Mouse (Mus musculus): ENCODE results near the gene Olfr319.
"Not testable (repeated sequence)": the region's sequence is repeated elsewhere in the genome, so short reads cannot be mapped to it uniquely, and the experiment has no call there.

The Olfr319 gene

DNA sequence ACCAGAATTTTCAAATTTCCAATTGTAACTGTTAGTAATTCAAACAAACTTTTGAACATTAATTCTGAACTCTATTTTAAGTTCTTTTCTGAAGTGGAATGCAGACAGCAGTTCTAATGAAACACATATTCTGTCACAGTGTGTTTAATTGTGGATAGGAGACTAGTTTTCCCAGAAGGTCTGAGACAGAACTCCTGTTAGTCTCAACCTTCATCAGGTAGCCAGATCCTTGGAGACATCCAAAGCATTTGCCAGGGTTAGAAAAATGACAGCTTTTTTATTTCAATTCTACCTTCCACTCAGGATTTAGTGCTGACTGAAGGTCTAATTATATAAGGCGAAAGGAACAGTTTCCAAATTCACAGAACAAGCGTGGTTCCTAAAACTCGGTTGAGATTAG is at the start of gene Olfr319:
TSS of gene Olfr319 (plus strand) at position 301 of the 400 bp plus-strand sequence.
- DNase-seq: no peak

DNA sequence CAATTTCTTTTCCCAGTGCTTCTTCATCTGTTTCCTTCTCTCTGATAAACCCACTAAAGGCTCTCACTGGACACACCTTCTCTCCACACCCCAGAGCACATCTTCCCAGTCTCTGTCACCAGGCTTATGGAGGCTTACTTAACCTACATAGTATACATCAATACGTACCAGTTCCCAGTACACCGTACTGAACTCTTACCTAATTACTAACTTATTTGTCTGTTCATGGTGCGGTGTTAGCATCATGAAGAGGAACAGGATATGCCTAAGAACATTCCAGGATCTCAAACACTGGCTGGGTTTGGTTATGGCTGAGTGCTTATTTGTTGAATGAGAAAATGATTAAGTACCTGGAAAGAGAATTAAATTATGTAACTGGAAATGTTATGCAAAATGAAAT is 43.8 kb upstream of the Olfr319 start:
- no peak for DNase-seq

- no peak for DNase-seq
These were observed 40.4 kb upstream of the Olfr319 start, which contains the start of gene Olfr322 for GRCm38 (mm10) chr11:58658596-58658995. TSS of gene Olfr322 (plus strand) at chr11:58658782.

GRCm38 (mm10) chr11:58669252-58669651 is 29.7 kb upstream of the Olfr319 start:
- no peak for DNase-seq

DNA sequence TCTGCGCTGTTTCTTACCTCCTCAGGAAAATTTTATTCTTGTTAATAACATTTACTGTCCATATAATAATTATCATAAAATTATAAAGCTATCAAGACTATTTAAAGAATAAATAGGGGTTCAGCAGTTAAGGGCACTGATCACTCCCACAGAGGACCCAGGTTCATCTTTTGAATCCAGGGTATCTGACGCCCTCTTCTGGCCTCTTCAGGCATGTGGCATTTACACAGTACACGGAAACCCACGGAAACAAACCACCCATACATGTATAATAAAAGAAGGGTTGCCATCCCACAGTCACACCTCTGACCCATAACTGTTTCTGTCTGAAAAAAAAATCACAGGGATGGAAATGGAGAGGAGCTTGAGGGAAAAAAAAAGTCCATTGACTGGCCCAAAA is 27.1 kb upstream of the Olfr319 start:
- DNase-seq: no peak

GRCm38 (mm10) chr11:58680799-58681198 is 18.2 kb upstream of the Olfr319 start, which contains the start of gene Olfr320:
TSS of gene Olfr320 (plus strand) at chr11:58681099.
- no peak for DNase-seq

DNA sequence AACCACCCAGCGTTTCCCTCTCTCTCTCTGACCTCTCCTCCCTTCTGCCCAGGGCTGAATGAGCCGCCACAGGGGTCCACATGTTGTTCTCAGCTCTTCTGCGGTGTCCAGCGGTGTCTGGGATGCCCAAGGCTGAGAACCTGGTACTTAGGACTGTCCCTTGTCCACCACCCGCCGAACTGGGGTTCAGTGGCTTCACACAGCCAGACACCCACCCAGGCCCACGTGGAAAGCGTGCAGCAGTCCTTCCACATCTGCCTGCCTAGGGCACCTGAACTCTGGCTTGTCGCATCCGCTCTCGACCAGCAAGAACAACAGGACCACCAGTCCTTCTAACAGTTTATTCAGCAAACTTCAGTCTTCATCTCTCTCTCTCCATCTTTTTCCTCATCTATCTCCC is 10.1 kb downstream of the Olfr319 start:
- no peak for DNase-seq

- DNase-seq: not testable (repeated sequence)
These were observed 18.8 kb downstream of the Olfr319 start for GRCm38 (mm10) chr11:58717723-58718122.

- DNase-seq: no peak
These were observed 20.7 kb downstream of the Olfr319 start for GRCm38 (mm10) chr11:58719701-58720100.

GRCm38 (mm10) chr11:58723914-58724313 is 25.0 kb downstream of the Olfr319 start, which contains the start of gene Olfr318:
TSS of gene Olfr318 (minus strand) at chr11:58724014.
- DNase-seq: no peak

GRCm38 (mm10) chr11:58727896-58728650 is 29.1 kb downstream of the Olfr319 start:
- not testable (repeated sequence) for DNase-seq

DNA sequence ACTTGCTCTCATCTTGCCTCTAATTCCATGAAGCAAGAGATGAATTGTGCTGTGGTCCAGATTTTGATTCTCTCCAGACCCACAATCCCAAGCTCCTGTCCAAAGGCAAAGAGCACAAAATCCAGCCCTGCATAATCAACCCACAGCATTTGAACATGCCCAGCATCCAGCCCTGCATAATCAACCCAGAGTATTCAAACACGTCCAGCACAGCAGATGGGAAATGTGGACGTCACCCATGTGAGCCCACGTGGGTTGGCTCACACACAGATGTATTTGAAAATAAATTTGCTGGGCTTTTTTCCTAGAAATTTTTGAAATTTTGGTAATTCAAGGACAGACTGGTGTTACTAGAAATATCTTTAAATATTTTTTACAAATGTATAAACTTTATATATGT is 34.4 kb downstream of the Olfr319 start:
- no peak for DNase-seq

DNA sequence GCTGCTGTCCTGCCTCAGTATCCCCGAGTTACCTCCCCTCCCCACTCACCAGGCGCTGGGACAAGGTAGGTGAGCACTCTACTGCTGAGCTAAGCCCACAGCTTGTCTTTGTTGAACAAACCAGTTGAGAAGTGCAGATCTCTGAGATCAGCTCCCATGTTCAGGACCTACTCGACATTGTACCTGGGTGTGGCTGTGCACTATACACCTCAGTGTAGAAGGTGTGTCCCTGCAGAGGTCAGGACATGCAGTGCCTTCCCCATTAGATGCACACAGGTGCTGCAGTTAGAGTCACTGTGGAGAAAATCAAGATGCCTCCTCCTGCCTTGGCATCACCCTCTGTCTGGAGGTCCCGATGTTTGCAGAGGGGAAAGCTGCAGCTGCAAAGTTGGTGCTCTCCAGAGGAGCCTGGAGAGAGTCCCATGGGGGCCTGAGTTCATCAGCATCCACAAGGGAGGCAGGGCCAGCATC is 39.9 kb downstream of the Olfr319 start, which contains the start of gene Olfr317:
TSS of gene Olfr317 (minus strand) at position 421 of the 471 bp plus-strand sequence.
- no peak for DNase-seq

GRCm38 (mm10) chr11:58751096-58751495 is 52.1 kb downstream of the Olfr319 start:
- not testable (repeated sequence) for DNase-seq

GRCm38 (mm10) chr11:58752434-58752833 is 53.5 kb downstream of the Olfr319 start, which contains the start of gene Olfr316:
TSS of gene Olfr316 (plus strand) at chr11:58752734.
- DNase-seq: no peak
